Mouse (Mus musculus) neutrophil, adult 5-6 weeks (primary cell): ENCODE measurements around the gene Lgmn. TPM values are rescaled to one million over a fixed set of nuclear protein-coding genes. Genes with fewer than 3 reads are reported as not detected.

ENCODE experiments used
- ATAC-seq: fragments of 151-379, 151-347 bp; 2 replicates; pipeline ENCODE4 v1.8.0; 2017; ENCODE audit warnings: mild to moderate bottlenecking, moderate TSS enrichment; ENCODE audit not compliant: insufficient number of reproducible peaks, poor library complexity, low FRiP score, severe bottlenecking; ENCODE audit errors: extremely low read depth
- total RNA-seq: library from RNA; stranded (forward); fragments of 200-1000 nt; gene quantifications from 2 replicates; pipeline ENCODE4 v1.2.3, GENCODE M21; 2017

The Lgmn gene
- total RNA-seq, 1 experiment from 2014 or later = 62.6 TPM

- ATAC-seq = no peak
These were observed 41.0 kb downstream of the Lgmn start for GRCm38 (mm10) chr12:102398588-102398987.

- no peak for ATAC-seq
These were observed 43.3 kb downstream of the Lgmn start for GRCm38 (mm10) chr12:102395998-102396991.

GRCm38 (mm10) chr12:102395537-102395936 is 44.1 kb downstream of the Lgmn start:
- ATAC-seq = no peak

- ATAC-seq = no peak
These were observed 45.1 kb downstream of the Lgmn start for GRCm38 (mm10) chr12:102394496-102394895.

- ATAC-seq = peak; percentile 31; the same call in 1 of the 2 replicates
These were observed 47.6 kb downstream of the Lgmn start for GRCm38 (mm10) chr12:102391982-102392381.

GRCm38 (mm10) chr12:102391109-102391508 is 48.5 kb downstream of the Lgmn start:
- ATAC-seq = no peak

GRCm38 (mm10) chr12:102390042-102390441 is 49.6 kb downstream of the Lgmn start:
- no peak; the same call in 1 of the 2 replicates for ATAC-seq

- ATAC-seq = peak; percentile 74
These were observed 52.2 kb downstream of the Lgmn start for GRCm38 (mm10) chr12:102387219-102387917.

GRCm38 (mm10) chr12:102384819-102385218 is 54.8 kb downstream of the Lgmn start:
- ATAC-seq = peak; percentile 30; the same call in 1 of the 2 replicates

GRCm38 (mm10) chr12:102383288-102383687 is 56.3 kb downstream of the Lgmn start:
- peak; percentile 13; the same call in 1 of the 2 replicates for ATAC-seq

- ATAC-seq = no peak
These were observed 57.4 kb downstream of the Lgmn start for GRCm38 (mm10) chr12:102382180-102382579.

- no peak for ATAC-seq
These were observed 67.3 kb downstream of the Lgmn start for GRCm38 (mm10) chr12:102372322-102372721.

GRCm38 (mm10) chr12:102370931-102371500 is 68.6 kb downstream of the Lgmn start:
- peak; percentile 0; the same call in 1 of the 2 replicates for ATAC-seq

- ATAC-seq = no peak
These were observed 70.0 kb downstream of the Lgmn start for GRCm38 (mm10) chr12:102369488-102370235.

- ATAC-seq = no peak
These were observed 71.1 kb downstream of the Lgmn start for GRCm38 (mm10) chr12:102368556-102368955.

GRCm38 (mm10) chr12:102368066-102368465 is 71.5 kb downstream of the Lgmn start:
- peak; percentile 52 for ATAC-seq

- ATAC-seq = peak; percentile 63
These were observed 72.5 kb downstream of the Lgmn start for GRCm38 (mm10) chr12:102367075-102367474.

GRCm38 (mm10) chr12:102366126-102366816 is 73.3 kb downstream of the Lgmn start:
- no peak for ATAC-seq
